Mouse (Mus musculus) NIH3T3 (cell line): ENCODE data around the gene Birc3.
"Not testable (repeated sequence)": the region's sequence is repeated elsewhere in the genome, so short reads cannot be mapped to it uniquely, and the experiment has no call there.

ENCODE experiments used
- DNase-seq: peaks from one replicate; pipeline ENCODE4 v3.0.0-alpha.2; 2012; ENCODE audit warnings: low read depth

Birc3 gene

GRCm38 (mm10) chr9:7867981-7868380, 5.0 kb downstream of the Birc3 start:
- DNase-seq = no peak

DNA sequence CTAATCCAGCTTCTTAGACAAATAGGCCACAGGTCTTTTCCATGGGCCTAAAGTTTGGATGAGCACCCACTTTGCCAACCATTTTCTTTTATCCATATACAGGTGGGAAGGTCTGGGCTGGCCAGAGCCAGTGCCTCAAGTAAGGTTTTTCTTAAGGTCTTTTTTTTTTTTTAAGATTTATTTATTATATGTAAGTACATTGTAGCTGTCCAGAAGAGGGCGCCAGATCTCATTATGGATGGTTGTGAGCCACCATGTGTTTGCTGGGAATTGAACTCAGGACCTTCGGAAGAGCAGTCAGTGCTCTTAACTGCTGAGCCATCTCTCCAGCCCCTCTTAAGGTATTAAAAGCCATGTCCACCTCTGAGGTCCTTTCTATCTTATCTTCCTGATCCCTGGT, 6.0 kb downstream of the Birc3 start:
- DNase-seq = peak; percentile 34

DNA sequence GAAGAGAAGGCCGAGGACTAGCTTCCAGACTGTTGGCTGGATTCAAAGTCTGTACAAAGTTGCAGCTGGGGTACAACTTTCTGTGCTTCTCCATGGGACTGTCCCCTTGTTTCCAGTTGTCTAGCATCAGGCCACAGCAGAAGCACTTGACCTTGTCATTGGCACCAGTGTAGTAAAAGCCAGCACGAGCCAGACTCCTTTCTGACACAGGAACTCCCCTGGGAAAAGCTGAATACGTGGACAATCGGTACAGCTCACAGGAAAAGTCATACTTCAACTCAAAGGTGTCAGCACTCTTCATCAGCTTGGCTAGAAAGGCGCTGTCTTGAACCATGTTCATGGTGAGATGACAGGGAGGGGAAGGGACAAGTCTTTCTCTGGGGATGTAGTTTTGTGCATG, 12.0 kb downstream of the Birc3 start:
- no peak for DNase-seq

GRCm38 (mm10) chr9:7855912-7856311, 17.1 kb downstream of the Birc3 start:
- DNase-seq = no peak

DNA sequence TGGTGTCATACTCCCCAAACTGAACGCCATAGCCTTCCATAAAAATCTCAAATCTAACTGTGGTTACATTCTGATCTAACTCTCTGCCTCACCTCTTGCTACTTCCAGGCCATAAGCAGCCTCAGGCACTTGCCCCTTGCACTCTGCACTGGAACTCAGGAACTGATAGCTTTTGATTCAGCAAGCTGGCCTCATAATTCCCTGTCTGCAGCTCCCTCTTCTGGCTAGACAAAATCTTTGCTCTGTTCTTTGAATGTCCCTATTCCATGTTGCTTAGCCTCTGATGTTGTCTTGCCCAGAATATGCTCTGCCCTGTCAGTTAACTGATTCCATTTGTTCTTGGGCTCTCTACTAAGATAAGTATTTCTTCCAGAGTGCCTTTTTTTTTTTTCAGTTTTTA, 17.6 kb downstream of the Birc3 start:
- peak; percentile 66 for DNase-seq

DNA sequence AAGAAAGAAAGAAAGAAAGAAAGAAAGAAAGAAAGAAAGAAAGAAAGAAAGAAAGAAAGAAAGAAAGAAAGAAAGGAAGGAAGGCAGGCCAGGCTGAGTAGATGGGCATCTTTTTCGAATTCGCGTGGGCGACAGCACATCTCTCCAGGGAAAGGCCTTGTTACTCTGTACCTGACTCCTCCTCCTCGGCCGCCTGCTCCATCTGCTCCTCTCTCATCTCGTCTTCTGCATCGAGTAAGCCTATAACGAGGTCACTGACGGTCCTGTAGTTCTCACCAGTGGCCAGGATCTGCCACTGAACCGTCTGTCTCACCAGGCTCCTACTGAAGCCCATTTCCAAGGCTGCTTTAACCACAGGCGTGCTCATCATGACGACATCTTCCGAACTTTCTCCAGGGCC, 18.8 kb downstream of the Birc3 start:
- not testable (repeated sequence) for DNase-seq

GRCm38 (mm10) chr9:7852346-7853230, 20.4 kb downstream of the Birc3 start:
- no peak for DNase-seq

DNA sequence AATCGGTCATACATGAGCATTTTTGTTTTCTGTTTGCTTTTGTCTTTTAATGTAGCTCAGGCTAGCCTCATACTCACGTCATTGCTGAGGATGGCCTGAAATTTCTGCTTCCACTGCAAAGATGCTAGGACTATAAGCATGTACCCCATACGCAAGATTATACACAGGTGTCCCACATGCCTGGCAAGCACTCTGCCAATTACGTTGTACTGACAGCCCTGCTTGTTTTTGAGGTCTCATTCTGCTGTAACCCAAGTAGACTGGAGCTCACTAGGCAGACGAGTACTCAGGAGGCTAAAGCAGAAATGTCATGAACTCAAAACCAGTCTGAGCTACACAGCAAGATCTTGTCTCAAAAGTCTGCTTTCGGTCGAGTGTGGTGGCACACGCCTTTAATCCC, 21.1 kb downstream of the Birc3 start:
- DNase-seq = no peak

- DNase-seq = no peak
Measured at GRCm38 (mm10) chr9:7848191-7848590, 24.8 kb downstream of the Birc3 start.

- DNase-seq = no peak
Measured at GRCm38 (mm10) chr9:7846667-7847199, 26.3 kb downstream of the Birc3 start.

- DNase-seq = no peak
Measured at GRCm38 (mm10) chr9:7845216-7845895, 27.6 kb downstream of the Birc3 start.

GRCm38 (mm10) chr9:7841221-7841620, 31.8 kb downstream of the Birc3 start:
- DNase-seq = no peak

GRCm38 (mm10) chr9:7837806-7838440, 35.1 kb downstream of the Birc3 start:
- DNase-seq = peak; percentile 70

DNA sequence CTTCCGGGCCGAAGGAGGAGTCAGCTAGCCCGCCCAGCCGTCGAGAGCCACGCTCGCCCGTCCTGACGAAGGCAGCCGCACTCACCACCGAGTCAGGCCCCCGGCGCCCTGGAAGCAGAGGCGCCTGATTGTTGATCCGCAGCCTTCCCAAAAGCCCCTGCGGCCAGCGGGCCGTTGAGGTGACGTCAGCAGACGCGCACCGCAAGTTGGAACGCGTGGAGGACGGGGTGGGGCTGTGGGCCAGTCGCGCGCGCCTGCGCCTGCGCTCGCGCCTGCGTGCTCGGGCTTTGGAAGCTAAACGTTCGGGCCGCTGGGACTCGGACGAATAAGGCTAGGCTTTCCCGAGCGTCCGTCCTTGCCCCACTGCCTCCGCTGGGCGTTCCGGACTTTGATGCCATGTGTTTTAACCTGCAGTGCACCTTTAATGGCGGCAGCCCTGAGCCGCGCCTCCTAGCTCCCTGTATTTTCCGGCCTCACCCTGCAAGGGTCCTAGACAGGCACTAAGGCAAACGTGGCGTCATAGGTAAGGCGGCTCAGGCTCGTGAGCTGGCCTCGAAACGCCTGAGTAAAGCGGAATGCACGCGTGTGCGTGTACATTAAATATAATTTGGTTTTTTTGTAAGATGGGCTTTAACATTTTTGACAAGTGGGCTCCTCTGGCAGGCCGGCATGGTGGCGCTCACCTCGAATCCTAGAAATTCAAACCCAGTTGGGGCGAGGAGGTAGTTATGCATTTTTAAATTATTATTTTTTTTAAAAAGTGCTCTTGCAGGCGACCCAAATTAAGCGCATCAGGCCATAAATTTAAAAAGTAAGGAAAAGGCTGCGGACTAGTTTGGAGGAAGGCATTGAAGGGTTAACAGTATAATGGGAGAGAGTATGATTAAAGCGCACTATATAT, 35.8 kb downstream of the Birc3 start, which contains the start of gene Birc2:
Gene Birc2, minus strand, starts transcription at position 160 of the 901 bp plus-strand sequence.
- peak; percentile 98 for DNase-seq

GRCm38 (mm10) chr9:7836331-7836730, 36.7 kb downstream of the Birc3 start:
- peak; percentile 67 for DNase-seq

DNA sequence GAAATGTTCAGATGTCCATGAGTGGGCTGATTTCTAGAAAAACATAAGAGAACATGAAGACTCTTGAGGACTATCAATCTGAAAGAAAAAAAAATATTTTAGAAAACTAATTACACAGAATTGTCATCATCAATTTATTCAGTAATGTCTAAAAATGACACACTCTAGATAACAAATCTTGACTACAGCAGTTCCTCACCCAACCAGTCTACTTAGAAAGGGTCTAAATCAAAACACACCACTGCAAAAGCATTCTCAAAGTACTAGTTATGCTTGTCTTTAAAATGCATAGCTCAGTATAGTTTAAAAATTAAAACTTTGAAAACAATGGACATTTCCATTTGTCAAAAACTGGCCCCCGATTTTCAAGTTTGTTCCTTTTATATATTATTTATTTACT, 37.7 kb downstream of the Birc3 start:
- DNase-seq = no peak

DNA sequence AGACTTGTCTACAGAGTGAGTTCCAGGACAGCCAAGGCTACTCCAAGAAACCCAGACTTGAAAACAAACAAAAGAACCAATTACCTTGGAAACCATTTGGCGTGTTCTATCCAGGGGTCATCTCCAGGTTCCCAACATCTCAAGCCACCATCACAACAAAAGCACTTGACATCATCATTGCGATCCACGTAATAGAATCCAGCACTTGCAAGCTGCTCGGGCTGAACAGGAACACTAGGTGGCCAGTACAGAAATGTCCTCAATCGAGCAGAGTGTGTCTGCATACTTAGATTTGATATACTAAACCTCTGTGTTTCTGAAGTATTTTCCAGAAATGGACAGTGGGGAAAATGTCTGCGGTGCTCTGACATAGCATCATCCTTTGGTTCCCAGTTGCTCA, 39.6 kb downstream of the Birc3 start:
- DNase-seq = no peak

GRCm38 (mm10) chr9:7829531-7830528, 43.2 kb downstream of the Birc3 start:
- DNase-seq = no peak

GRCm38 (mm10) chr9:7828706-7829105, 44.3 kb downstream of the Birc3 start:
- peak; percentile 28 for DNase-seq

DNA sequence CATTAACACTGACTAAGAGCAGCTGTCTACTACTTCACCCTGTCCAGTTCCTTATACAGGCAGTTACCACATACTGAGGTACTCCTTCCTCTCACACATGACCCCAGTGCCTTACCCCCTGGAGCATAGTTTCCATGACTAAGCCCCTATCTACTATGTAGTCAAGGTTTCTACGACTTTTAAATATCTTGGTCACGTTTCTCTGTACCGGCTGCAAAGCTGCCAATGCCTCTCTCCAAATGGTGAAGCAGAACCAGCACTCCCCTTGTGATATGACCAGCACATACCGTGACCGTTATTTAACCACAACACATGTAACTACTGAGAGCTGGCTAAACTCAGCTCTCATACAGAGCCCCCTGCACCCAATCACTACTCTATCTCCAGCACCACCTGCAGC, 48.1 kb downstream of the Birc3 start:
- DNase-seq = no peak
